Mouse (Mus musculus) kidney, postnatal 0 days (tissue): ENCODE measurements around the gene Ksr2. TPM values are rescaled to one million over a fixed set of nuclear protein-coding genes. Genes with fewer than 3 reads are reported as not detected.
A peak's percentile ranks its signal among the peaks of the same experiment; 100 is the strongest.
"Not testable (repeated sequence)": the region's sequence is repeated elsewhere in the genome, so short reads cannot be mapped to it uniquely, and the experiment has no call there.

ENCODE experiments used
- ATAC-seq: fragments of 200-750 bp; cut with Nextera tagmentation; replicated peaks from 2 replicates; pipeline ENCODE4 v1.8.0; 2017; ENCODE audit warnings: low read depth, moderate number of reproducible peaks, moderate TSS enrichment, moderate library complexity; ENCODE audit not compliant: low FRiP score
- DNase-seq: peaks from one replicate; pipeline ENCODE4 v3.0.0-alpha.2; 2016; ENCODE audit warnings: low spot score
- H3K27ac ChIP-seq: fragments of 300-500 bp; sonication (generic); 2 replicates; pipeline ENCODE4 v1.5.1; 2014; ENCODE audit warnings: mild to moderate bottlenecking
- H3K27me3 ChIP-seq: fragments of 300-500 bp; sonication (generic); 2 replicates; pipeline ENCODE4 v1.6.1; 2014; ENCODE audit warnings: low read length, mixed read lengths; ENCODE audit not compliant: insufficient read depth
- H3K36me3 ChIP-seq: fragments of 300-500 bp; sonication (generic); 2 replicates; pipeline ENCODE4 v1.6.1; 2014; ENCODE audit warnings: low read length, mixed read lengths; ENCODE audit not compliant: insufficient read depth
- H3K4me1 ChIP-seq: fragments of 300-500 bp; sonication (generic); replicated peaks from 2 replicates; pipeline ENCODE4 v1.6.1; 2014; ENCODE audit warnings: antibody characterized with exemption, low read length, mixed read lengths; ENCODE audit not compliant: insufficient read depth
- H3K4me2 ChIP-seq: fragments of 300-500 bp; sonication (generic); 2 replicates; pipeline ENCODE4 v1.6.1; 2014; ENCODE audit warnings: mild to moderate bottlenecking, low read length, moderate library complexity, mixed read lengths
- H3K4me3 ChIP-seq: fragments of 300-500 bp; sonication (generic); replicated peaks from 2 replicates; pipeline ENCODE4 v1.5.1; 2014; ENCODE audit warnings: low read depth, low read length
- H3K9ac ChIP-seq: fragments of 300-500 bp; sonication (generic); 2 replicates; pipeline ENCODE4 v1.6.1; 2014; ENCODE audit warnings: low read depth, low read length
- H3K9me3 ChIP-seq: fragments of 300-500 bp; sonication (generic); replicated peaks from 2 replicates; pipeline ENCODE4 v1.6.1; 2016; ENCODE audit warnings: low read length, inconsistent platforms, mixed read lengths
- CTCF ChIP-seq: IDR thresholded peaks from 2 replicates; pipeline ENCODE4 v1.5.1; 2016; ENCODE audit warnings: antibody characterized with exemption, low read depth, mild to moderate bottlenecking, moderate library complexity
- WGBS: fragments of 180-500 bp; shearing (Covaris S2); extraction: QIAGEN DNeasy Blood & Tissue Kit; methylation state at CpG from one replicate; pipeline ENCODE4 v1.1.7; 2014; 5-methylcytosine and 5-hydroxymethylcytosine counted together
- polyA plus RNA-seq: library from polyadenylated mRNA; unstranded; fragments of >200 nt; fragmentation: Nextera tagmentation; extraction: Ambion mirVana; gene quantifications from 2 replicates; pipeline ENCODE4 v1.2.1, GENCODE M21; 2015

The Ksr2 gene
- polyA plus RNA-seq, 1 experiment from 2014 or later = 0.71 TPM

DNA sequence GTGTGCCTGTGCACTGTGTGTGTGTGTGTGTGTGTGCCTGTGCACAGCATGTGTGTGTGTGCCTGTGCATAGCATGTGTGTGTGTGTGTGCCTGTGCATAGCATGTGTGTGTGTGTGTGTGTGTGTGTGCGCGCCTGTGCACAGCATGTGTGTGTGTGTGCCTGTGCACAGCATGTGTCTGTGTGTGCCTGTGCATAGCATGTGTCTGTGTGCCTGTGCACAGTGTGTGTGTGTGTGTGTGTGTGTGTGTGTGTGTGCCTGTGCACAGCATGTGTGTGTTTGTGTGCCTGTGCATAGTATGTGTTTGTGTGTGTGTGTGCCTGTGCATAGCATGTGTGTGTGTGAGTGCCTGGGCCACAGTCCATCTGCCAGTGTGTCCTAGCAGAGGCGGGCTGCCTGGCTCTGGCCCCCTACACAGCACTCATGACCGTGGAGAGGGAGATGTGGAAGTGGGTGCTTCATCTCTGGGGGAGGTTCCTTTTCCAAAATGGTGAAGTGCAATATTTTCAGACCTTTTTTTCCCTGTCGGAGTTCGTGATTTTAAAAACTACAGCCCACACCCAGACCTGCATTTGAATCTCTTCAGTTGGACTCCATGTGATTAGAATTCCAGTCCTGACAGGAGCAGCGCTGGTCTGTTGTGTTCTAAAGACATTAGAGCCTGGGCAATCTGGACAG is 39.3 kb upstream of the Ksr2 start:
- Histone ChIP-seq H3K27me3 (no peaks in the 10 kb centered on the region), H3K4me3 (no peak overlapping the region), H3K9ac (no peak overlapping the region), H3K4me2 (no peak overlapping the region), H3K27ac (no peak overlapping the region), H3K9me3 (no peaks in the 10 kb centered on the region), H3K36me3 (peaks cover 66% of the 10 kb centered on the region), H3K4me1 (no peaks in the 10 kb centered on the region)
- DNase-seq (no peak), ATAC-seq (no peak)
- WGBS = 88% methylated on average over 7 of the region's 7 CpGs
- TF ChIP-seq CTCF = no peak

DNA sequence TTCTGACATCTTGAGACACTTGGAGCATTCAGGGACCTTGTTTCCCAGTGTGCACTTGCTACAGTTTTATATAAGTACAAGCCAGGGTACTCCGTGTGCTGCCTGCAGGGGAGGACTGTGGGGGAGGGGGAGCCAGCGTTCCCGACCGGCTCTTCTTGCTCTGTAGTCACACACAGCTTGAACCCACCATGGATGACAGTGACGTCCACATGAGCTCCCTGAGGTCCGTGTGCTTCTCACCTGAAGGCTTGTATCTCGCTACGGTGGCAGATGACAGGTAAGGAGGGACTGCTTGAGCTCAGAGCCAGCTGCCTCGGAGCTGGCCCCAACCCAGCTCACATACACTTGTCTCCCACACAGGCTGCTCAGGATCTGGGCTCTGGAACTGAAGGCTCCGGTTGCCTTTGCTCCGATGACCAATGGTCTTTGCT is 37.5 kb upstream of the Ksr2 start:
- TF ChIP-seq CTCF = no peak
- no peak overlapping the region for H3K27ac ChIP-seq
- no peaks in the 10 kb centered on the region for H3K9me3 ChIP-seq
- H3K36me3 ChIP-seq = peaks cover 70% of the 10 kb centered on the region
- DNase-seq (no peak), ATAC-seq (no peak)
- no peaks in the 10 kb centered on the region for H3K4me1 ChIP-seq
- WGBS = 68% methylated on average over 11 of the region's 11 CpGs
- no peak overlapping the region for H3K4me2 ChIP-seq
- H3K27me3 ChIP-seq = no peaks in the 10 kb centered on the region
- no peak overlapping the region for H3K4me3 ChIP-seq
- H3K9ac ChIP-seq = no peak overlapping the region

GRCm38 (mm10) chr5:117377731-117378130 is 36.1 kb upstream of the Ksr2 start:
- H3K27ac ChIP-seq, H3K27me3 ChIP-seq, DNase-seq, ATAC-seq, H3K4me2 ChIP-seq, H3K9me3 ChIP-seq, H3K4me3 ChIP-seq, H3K4me1 ChIP-seq, H3K9ac ChIP-seq: not testable (repeated sequence)
- WGBS = 91% methylated on average over 14 of the region's 14 CpGs
- H3K36me3 ChIP-seq = peaks cover 66% of the 10 kb centered on the region

DNA sequence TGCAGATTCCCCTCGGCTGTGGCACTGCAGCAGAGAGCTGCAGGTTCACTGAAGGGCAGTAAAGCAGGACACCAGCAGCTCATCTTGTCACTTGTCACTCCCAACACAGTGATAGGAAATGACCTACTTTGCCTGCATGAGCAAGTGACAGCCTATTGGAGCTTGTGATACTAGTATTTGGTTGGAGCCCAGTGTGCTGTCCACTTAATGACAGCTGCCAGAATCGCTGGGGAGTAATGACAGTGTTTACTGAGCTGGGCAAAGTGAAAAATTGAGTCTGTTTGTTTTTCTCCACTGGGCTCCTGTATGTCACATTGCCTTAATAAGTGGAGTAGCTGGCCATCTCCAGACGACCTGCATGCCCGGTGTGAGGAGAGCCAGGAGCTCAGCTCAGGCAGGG is 33.6 kb upstream of the Ksr2 start:
- Histone ChIP-seq H3K27me3 (no peaks in the 10 kb centered on the region), H3K4me1 (no peaks in the 10 kb centered on the region), H3K27ac (no peak overlapping the region), H3K4me3 (no peak overlapping the region), H3K4me2 (no peak overlapping the region), H3K9ac (no peak overlapping the region), H3K9me3 (no peaks in the 10 kb centered on the region), H3K36me3 (peaks cover 66% of the 10 kb centered on the region)
- DNase-seq (no peak), ATAC-seq (no peak)
- no peak for TF ChIP-seq CTCF
- WGBS = 66% methylated on average over 4 of the region's 4 CpGs

DNA sequence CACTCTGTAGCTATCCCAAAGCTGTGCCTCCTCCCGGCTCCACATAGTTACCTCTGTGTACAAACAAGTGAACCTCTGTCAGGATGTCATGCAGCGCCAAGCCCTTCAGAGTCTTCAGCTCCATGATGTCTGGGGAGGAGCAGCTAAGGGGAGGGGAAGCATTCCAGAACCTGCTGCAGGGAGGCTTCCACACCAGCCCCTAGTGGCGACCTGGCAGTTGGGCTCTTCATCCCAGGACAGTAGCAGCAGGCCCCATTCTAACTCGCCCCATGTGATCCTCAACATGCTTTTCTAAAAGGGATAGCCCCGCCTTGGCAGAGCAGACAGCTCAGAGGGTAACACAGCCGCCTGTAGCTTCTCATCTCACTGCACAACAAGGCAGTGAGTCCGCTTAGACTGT is 32.0 kb upstream of the Ksr2 start:
- peaks cover 58% of the 10 kb centered on the region for H3K36me3 ChIP-seq
- 83% methylated on average over 7 of the region's 7 CpGs for WGBS
- H3K4me2 ChIP-seq = no peak overlapping the region
- no peak for DNase-seq
- no peaks in the 10 kb centered on the region for H3K9me3 ChIP-seq
- no peaks in the 10 kb centered on the region for H3K27me3 ChIP-seq
- no peak for ATAC-seq
- H3K27ac ChIP-seq = no peak overlapping the region
- H3K4me1 ChIP-seq = no peaks in the 10 kb centered on the region
- H3K4me3 ChIP-seq = no peak overlapping the region
- H3K9ac ChIP-seq = no peak overlapping the region
- no peak; the same call in 1 of the 2 replicates for TF ChIP-seq CTCF

- Histone ChIP-seq H3K36me3 (peaks cover 54% of the 10 kb centered on the region), H3K4me2 (no peak overlapping the region), H3K4me1 (peaks cover 6% of the 10 kb centered on the region; the same call in 1 of the 2 replicates), H3K27ac (no peak overlapping the region), H3K4me3 (no peak overlapping the region), H3K27me3 (no peaks in the 10 kb centered on the region), H3K9ac (no peak overlapping the region), H3K9me3 (no peaks in the 10 kb centered on the region)
- DNase-seq = no peak
- 57% methylated on average over 12 of the region's 12 CpGs for WGBS
- no peak for TF ChIP-seq CTCF
- ATAC-seq = no peak
Observed at GRCm38 (mm10) chr5:117383198-117383597, 30.6 kb upstream of the Ksr2 start.

DNA sequence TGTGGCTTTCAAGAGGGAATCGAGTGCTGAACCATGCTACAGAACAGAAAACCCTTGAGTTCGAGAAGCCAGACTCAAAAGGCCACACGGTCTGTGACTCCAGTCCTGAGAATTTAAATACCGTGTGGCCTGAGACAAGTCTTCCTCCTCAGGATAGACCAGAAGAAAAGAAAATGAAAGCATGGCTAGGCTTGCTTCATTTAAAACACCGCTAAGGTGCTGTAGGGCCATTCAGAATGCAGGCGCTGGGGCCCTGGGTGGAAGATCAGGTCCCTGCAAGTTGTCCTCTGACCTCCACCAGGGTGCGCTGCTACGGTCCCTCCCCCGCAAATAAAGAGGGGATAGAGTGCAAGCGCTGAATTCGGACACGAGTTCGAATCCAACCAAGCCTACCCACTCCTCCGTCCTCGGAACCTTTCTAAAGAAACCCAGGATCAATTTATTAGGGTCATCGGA is 25.5 kb upstream of the Ksr2 start:
- Histone ChIP-seq H3K27ac (peak overlapping the region; percentile 58; the same call in 1 of the 2 replicates), H3K4me2 (peak overlapping the region; percentile 69), H3K9me3 (0 out of 2 replicates have a peak, but pooled peaks cover 3% of the 10 kb centered on the region), H3K4me1 (peaks cover 7% of the 10 kb centered on the region; the same call in 1 of the 2 replicates), H3K4me3 (peak overlapping the region; percentile 59), H3K36me3 (peaks cover 16% of the 10 kb centered on the region; the same call in 1 of the 2 replicates), H3K27me3 (no peaks in the 10 kb centered on the region), H3K9ac (peak overlapping the region; percentile 84)
- DNase-seq = peak; percentile 61
- ATAC-seq = peak; percentile 37; the same call in 1 of the 2 replicates
- peak; percentile 62 for TF ChIP-seq CTCF
- 8% methylated on average over 16 of the region's 16 CpGs for WGBS
